Mouse (Mus musculus) embryonic fibroblast, embryonic 13.5 days (primary cell): Measurements from ENCODE around the gene Runx1. TPM values are rescaled to one million over a fixed set of nuclear protein-coding genes. Genes with fewer than 3 reads are reported as not detected.

Experiments
- H3K27ac ChIP-seq: 2 replicates; pipeline ENCODE4 v1.5.1; 2012; ENCODE audit warnings: low read length, control low read depth, inconsistent platforms; ENCODE audit not compliant: insufficient read depth
- H3K4me1 ChIP-seq: 2 replicates; pipeline ENCODE4 v1.6.1; 2011; ENCODE audit warnings: low read length; ENCODE audit not compliant: control insufficient read depth, insufficient read depth
- H3K4me3 ChIP-seq: 2 replicates; pipeline ENCODE4 v1.5.1; 2011; ENCODE audit warnings: mild to moderate bottlenecking, control low read depth, low read length; ENCODE audit not compliant: insufficient read depth
- CTCF ChIP-seq: IDR thresholded peaks from 2 replicates; pipeline ENCODE4 v1.5.1; 2011; ENCODE audit warnings: mild to moderate bottlenecking, control low read depth, low read length, moderate library complexity, borderline replicate concordance; ENCODE audit not compliant: insufficient read depth
- POLR2A ChIP-seq: IDR thresholded peaks from 2 replicates; pipeline ENCODE4 v1.6.1; 2011; ENCODE audit warnings: low read depth, mild to moderate bottlenecking, control low read depth, low read length, moderate library complexity
- polyA plus RNA-seq: library from polyadenylated mRNA; stranded (reverse); fragments of >200 nt; gene quantifications from 2 replicates; pipeline ENCODE4 v1.2.4, GENCODE M21; 2011; ENCODE audit warnings: low read depth; ENCODE audit not compliant: missing spikeins, insufficient read length

The Runx1 gene
- polyA plus RNA-seq, 1 experiment: 56.2 TPM

DNA sequence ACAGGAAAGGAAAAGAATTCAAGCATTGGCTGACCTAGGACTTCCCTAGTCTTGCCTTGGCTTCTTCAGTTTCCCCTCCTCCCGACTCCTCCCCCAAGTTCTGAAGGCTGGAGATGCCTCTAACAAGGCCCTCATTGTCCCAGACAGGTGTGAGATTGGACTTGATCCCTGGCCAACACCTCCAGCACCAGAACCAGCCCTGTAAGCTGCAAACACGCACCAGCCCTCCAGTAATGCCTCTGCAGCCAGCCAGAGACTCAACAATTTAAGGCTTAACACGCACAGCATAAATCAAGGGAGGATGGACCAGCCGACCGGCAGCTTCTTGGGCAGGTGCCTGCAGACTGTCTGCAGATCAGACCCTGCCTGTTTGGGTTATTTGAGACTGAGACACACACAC, 195.0 kb downstream of the Runx1 start:
- TF ChIP-seq POLR2A: no peak
- TF ChIP-seq CTCF: no peak
- no peak overlapping the region for H3K27ac ChIP-seq
- no peaks in the 10 kb centered on the region for H3K4me1 ChIP-seq

DNA sequence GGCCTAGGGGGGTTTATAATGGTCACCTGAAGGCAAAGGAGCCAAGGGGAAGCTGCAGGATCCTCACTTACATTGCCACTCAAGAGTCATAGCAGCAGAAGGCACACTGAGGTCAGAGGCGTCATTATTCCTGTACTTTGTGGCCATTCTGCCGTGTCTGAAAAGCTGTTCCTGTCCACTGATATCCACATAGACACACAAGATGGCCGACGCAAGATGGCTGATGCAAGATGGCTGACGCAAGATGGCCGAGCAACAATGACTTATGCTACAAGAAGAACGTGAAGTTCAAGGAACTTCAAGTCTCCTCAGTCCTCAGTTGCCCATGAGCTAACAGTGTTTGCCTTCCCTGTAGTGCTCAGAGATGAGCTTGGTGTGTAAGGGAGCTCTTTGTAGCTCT, 196.1 kb downstream of the Runx1 start:
- TF ChIP-seq CTCF (no peak), POLR2A (no peak)
- Histone ChIP-seq H3K4me1 (peaks cover 1% of the 10 kb centered on the region; the same call in 1 of the 2 replicates), H3K27ac (no peak overlapping the region), H3K4me3 (no peak overlapping the region)

More for the DNA sequence above, 195.0 kb downstream of the Runx1 start:
- H3K4me3 ChIP-seq: no peak overlapping the region

DNA sequence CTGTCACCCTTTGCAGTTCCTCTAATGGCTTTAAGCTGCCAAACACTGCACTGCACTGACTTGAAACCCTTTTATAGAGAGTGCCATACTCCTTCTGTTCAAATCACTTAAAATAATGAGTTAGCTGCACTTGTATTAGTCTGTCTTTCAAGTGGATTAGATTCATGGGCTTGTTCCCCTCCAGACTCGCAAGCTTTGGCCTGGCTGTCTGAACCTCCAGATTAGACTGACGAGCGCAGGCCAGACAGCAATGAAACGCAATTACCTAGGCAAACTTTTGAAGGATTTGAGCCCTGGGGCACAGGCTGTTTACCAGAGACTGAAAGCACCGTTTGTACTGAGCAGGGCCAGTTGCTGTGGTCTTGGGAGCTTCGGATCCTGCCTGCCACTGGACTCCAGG, 198.7 kb downstream of the Runx1 start:
- no peak for TF ChIP-seq CTCF
- no peak for TF ChIP-seq POLR2A
- H3K4me3 ChIP-seq: no peak overlapping the region
- no peak overlapping the region for H3K27ac ChIP-seq
- H3K4me1 ChIP-seq: peaks cover 13% of the 10 kb centered on the region

DNA sequence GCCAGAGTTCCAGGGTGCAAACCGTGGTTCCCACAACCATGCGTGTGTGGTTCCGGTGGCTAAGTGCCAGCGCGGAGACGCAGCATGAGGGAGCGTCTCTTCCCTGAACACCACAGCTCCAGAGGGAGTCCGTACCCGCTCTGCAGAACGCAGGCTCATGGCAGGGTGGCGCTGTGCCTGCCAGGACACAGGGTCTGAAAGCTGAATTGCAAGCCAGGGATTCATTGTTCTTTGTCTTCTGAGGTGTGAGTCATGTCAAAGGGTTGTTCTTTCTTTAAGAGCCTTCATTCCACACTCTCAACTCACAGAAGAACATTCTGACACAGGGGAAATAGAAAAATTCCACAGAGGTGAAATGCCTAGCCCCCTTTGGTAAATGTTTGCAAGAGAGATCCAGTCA, 202.0 kb downstream of the Runx1 start:
- TF ChIP-seq POLR2A: no peak
- peak; percentile 76; the same call in 1 of the 2 replicates for TF ChIP-seq CTCF
- H3K4me1 ChIP-seq: peaks cover 19% of the 10 kb centered on the region
- no peak overlapping the region for H3K4me3 ChIP-seq
- H3K27ac ChIP-seq: peak overlapping the region; percentile 89

DNA sequence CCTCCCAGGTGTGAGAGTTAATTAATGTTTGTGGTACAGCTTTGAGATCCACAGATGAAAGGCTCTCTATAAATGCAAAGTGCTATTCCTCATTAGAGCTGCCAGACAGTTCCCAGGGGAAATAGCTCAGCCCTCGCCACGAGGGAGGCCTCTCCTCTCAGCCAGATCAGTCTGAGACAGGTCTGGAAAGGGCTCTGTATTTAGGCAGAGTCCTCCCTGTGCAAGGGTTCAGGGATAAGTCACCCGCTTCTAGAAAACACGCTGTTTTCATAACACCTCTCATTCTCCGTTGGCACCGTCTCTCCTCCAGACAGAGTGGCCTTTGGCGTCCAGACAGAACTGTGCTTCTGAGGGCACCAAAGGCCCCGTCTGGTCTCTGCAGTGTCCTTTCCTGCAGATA, 204.1 kb downstream of the Runx1 start:
- TF ChIP-seq POLR2A (no peak), CTCF (no peak)
- H3K4me1 ChIP-seq: peaks cover 19% of the 10 kb centered on the region
- H3K4me3 ChIP-seq: no peak overlapping the region
- peak overlapping the region; percentile 77 for H3K27ac ChIP-seq

DNA sequence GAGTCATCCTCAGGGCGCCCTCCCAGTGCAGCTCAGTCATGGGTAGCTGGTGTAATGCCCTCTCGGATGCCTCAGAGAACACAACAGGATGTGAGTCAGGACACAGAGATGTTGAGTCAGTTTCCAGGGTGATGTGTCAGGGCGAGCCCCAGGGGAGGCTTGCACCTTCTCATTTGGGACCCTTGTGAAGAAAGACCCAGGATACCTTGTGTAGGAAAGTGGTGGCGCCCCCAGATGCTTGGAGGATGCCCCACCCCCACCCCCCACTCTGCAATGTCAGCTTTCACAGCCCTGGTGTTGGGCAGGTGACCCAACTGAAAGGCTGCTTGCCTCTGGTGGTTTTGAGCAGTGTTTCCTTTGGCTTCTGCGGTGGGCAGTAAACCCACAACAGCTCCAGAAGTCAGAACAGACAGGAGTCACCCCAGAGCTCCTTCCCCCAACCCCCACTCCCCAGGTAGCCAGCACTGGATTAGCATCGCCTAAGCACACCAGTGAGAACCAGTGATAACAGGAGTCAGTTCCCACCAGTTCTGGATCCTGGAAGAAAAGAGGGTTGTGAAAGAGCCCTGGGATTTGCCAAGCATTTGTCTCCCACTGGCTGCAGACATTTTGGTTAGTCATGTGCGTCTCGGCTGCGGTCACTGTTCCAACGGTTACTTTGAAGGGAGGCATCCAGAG, 205.0 kb downstream of the Runx1 start:
- Histone ChIP-seq H3K4me1 (peaks cover 19% of the 10 kb centered on the region), H3K27ac (peak overlapping the region; percentile 79)
- no peak for TF ChIP-seq CTCF
- no peak for TF ChIP-seq POLR2A

DNA sequence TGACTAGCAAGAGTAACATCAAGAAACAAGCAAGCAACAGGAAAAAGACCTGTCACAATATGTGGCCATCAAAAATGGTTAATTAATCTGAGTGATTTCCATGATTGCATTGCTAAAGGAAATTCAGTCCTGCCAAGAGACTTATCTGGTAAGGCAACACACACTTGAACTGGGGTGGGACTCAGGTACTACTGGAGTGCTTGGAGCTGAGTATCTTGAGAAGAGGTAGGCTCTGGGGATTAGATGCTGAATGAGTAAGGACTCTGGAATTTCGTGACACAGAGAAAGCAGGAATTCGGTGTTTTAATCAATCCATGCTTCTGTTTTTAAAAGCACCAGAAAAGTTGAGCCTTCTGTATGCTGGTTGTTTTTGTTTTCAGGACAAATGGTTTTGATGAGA, 209.1 kb downstream of the Runx1 start:
- H3K27ac ChIP-seq: no peak overlapping the region
- peaks cover 8% of the 10 kb centered on the region for H3K4me1 ChIP-seq
- TF ChIP-seq CTCF (no peak), POLR2A (no peak)
- no peak overlapping the region for H3K4me3 ChIP-seq

More for the DNA sequence above, 205.0 kb downstream of the Runx1 start:
- H3K4me3 ChIP-seq: no peak overlapping the region

DNA sequence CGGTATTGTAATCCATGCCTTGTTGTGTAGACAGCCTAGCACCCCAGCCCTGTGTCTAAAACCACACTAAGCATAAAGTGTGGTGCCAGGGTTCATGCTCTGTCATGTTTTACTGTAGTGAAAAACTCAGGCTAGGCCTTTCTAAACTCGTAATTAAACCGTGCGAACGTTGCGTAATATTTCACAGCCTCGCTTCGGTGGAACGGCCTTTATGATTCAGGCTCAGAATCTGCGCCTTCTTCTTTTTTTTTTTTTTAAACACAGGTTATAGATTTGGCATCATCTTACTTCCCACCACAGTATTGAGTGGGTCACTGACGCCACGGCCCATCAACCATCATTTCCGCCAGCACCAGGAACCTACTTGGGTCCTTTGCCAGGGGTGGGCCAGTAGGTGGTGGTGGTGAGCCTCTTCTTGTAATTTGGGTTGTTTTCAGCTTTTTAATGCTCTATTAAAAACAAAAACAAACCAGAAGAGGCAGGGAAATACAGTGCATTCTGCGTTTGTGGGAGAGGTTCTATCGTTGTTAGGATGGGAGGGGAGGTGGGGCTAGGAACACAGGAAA, 210.6 kb downstream of the Runx1 start:
- Histone ChIP-seq H3K4me1 (peaks cover 8% of the 10 kb centered on the region), H3K27ac (no peak overlapping the region), H3K4me3 (no peak overlapping the region)
- TF ChIP-seq CTCF: no peak
- TF ChIP-seq POLR2A: no peak

DNA sequence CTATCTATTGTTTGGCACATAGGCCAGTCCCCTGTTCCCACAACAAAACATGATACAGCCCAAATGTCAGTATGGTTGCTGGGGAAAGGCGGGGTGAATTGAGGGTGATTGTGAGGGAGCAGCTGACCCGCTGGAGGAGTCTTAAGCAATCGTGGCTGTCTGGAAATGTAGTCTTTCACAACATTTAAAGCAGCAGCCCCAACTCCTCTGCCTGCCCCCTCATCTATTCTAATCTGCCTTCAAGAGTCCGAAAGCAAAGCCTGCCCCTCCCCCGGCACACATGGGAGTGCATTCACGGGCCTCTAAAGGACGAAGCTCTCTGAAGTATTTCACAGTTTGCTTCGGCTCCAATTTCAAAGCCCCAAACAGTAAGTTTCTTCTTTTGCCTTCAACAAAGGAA, 213.4 kb downstream of the Runx1 start:
- Histone ChIP-seq H3K4me3 (no peak overlapping the region), H3K27ac (no peak overlapping the region; the same call in 1 of the 2 replicates), H3K4me1 (peaks cover 18% of the 10 kb centered on the region)
- TF ChIP-seq POLR2A: no peak
- no peak for TF ChIP-seq CTCF

DNA sequence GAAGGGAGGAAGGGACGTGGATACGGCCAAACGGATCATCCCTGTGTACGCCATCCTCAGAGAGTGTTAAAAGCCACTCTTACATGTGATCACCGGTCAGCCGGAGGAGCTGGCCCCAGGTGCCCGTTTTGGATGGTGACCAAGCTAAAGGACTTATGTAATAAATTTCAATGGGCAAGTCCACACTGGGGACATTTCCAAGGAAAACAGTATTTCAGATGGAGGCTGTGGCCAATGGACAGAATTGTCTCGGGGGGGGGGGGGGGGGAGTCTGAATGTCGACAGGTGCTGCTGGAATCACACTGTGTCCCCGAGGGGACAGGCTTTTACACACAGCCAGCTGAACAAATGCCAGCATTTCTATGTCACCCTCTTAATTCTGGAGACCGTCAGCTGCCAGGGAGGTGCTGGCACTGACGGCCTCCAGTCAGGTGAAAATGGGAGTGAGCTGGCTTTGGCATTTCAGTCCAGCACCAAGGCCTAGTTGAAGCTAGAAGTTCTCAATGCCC, 214.3 kb downstream of the Runx1 start:
- Histone ChIP-seq H3K27ac (no peak overlapping the region), H3K4me3 (no peak overlapping the region), H3K4me1 (peaks cover 18% of the 10 kb centered on the region)
- TF ChIP-seq CTCF (no peak), POLR2A (no peak)
